Comparison of ENCODE assay signal across 7 mouse cellular contexts in the genomic region with DNA sequence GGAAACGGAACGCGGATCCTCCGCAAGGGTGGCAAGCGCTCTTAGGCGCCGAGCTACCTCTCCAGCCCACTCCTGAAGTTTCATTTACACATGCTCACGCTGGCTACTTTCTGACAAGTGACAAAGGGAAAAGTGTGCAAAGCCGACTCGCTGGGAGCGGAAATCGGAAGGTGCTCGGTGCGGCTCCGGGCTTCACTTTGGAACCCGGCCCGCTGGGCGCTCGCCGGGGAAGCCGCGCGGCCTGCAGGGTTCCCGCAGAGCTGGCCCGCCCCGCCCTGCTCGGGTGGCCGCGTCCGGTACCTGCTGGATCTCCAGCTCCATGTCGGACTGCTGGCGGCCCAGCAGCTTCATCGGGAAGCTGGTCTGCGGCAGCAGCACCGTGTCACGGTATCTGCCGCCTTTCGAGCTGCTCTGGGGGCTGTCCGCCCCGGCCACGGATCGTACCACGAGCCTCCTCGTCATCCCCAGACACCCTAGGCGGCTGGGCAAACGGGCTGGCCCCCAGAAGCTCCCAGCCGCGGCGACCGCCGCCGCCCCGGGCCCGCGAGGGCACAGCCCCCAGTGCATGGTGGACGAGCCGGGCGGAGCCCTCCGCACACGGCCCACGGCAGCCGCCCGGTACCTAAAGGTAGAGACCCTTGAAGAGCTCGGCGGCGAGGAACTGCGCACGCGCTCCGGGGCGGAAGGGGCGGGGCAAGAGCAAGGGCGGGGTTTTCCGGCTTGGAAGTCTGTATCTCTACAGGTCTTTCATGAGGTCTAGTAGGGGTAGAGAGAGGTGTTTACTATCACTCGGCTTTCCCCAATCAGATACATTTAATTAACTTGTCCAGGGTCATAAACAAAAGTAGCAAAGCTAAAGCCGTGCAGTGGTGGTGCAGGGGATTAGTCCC. TPM values are rescaled to one million over a fixed set of nuclear protein-coding genes. Genes with fewer than 3 reads are reported as not detected.
DNase-seq lines count a peak whose midpoint lies in the region; ATAC-seq lines count a peak whose summit lies in the region.

A gene (minus strand): TSS at position 676 of the 890 bp plus-strand sequence.

- peak; percentile 94 to 95 for DNase-seq in adrenal gland, adult 18-20 months (ENCODE audit: low spot score in 2 of 2)
- DNase-seq in embryo, embryonic 11 days = peak; percentile 93
- peak; percentile 85 to 91 for DNase-seq in gastrocnemius, postnatal 36 days
- peak; percentile 90 to 91 for DNase-seq in left cerebral cortex, postnatal 36 days (ENCODE audit: low spot score in 2 of 2)
- DNase-seq in midbrain, embryonic 11.5 days (ENCODE audit: low spot score, missing footprints) = peak; percentile 100
- peak; percentile 73 for DNase-seq in skeletal muscle tissue, adult 2 months (ENCODE audit: low read depth, low spot score)

- peak within 1 kb of the TSS; percentile 97 for H3K9ac ChIP-seq in intestine, embryonic 16.5 days (ENCODE audit: low read depth, low read length)
- peak within 1 kb of the TSS; percentile 91 for H3K9ac ChIP-seq in midbrain, embryonic 11.5 days (ENCODE audit: low read length)

- H3K27me3 ChIP-seq in intestine, embryonic 16.5 days (replicated peaks; ENCODE audit: control insufficient read depth, insufficient read depth, low read length) = no peaks in the 10 kb centered on the region
- H3K27me3 ChIP-seq in midbrain, embryonic 11.5 days (ENCODE audit: control insufficient read depth, insufficient read depth, low read length) = no peaks in the 10 kb centered on the region

- H3K36me3 ChIP-seq in intestine, embryonic 16.5 days (ENCODE audit: control insufficient read depth, insufficient read depth, low read length) = peaks cover 13% of the 10 kb centered on the region
- H3K36me3 ChIP-seq in midbrain, embryonic 11.5 days (ENCODE audit: control insufficient read depth, insufficient read depth, low read length) = peaks cover 3% of the 10 kb centered on the region; the same call in 1 of the 2 replicates

- WGBS in intestine, embryonic 16.5 days = under 1% methylated on average over 76 of the region's 76 CpGs
- 1% methylated on average over 75 of the region's 76 CpGs for WGBS in midbrain, embryonic 11.5 days

- H3K9me3 ChIP-seq in intestine, embryonic 16.5 days (ENCODE audit: control insufficient read depth, low read length) = no peaks in the 10 kb centered on the region
- H3K9me3 ChIP-seq in midbrain, embryonic 11.5 days (ENCODE audit: control insufficient read depth, low read length) = no peaks in the 10 kb centered on the region

- ATAC-seq in intestine, embryonic 16.5 days = peak; percentile 85
- peak; percentile 87 for ATAC-seq in midbrain, embryonic 11.5 days (ENCODE audit: low FRiP score)

- H3K4me2 ChIP-seq in intestine, embryonic 16.5 days (ENCODE audit: low read depth, low read length) = peak within 1 kb of the TSS; percentile 74
- H3K4me2 ChIP-seq in midbrain, embryonic 11.5 days = peak within 1 kb of the TSS; percentile 50

- H3K4me1 ChIP-seq in intestine, embryonic 16.5 days (ENCODE audit: control insufficient read depth, insufficient read depth, low read length) = peaks cover 5% of the 10 kb centered on the region; the same call in 1 of the 2 replicates
- H3K4me1 ChIP-seq in midbrain, embryonic 11.5 days (ENCODE audit: control insufficient read depth, insufficient read depth, low read length) = peaks cover 17% of the 10 kb centered on the region

- H3K27ac ChIP-seq in intestine, embryonic 16.5 days (ENCODE audit: low read length) = peak within 1 kb of the TSS; percentile 98
- H3K27ac ChIP-seq in midbrain, embryonic 11.5 days (ENCODE audit: low read depth, low read length) = peak within 1 kb of the TSS; percentile 73

- intact Hi-C loops in gastrocnemius, postnatal 36 days (cut with DNase I) = no loop called here
- intact Hi-C loops in left cerebral cortex, postnatal 36 days (cut with DNase I) = no loop called here

- peak within 1 kb of the TSS; percentile 98 for H3K4me3 ChIP-seq in intestine, embryonic 16.5 days (ENCODE audit: low read length)
- H3K4me3 ChIP-seq in midbrain, embryonic 11.5 days (ENCODE audit: low read depth, low read length) = peak within 1 kb of the TSS; percentile 95

RNA-seq across cellular contexts. Expression of the gene that starts here (rescaled TPM):
- total RNA-seq in adrenal gland, adult 18-20 months (2021) = 10 to 100 TPM; 80.4 to 92.5 TPM
- 10 to 100 TPM; 36.6 to 38.9 TPM for total RNA-seq in gastrocnemius, postnatal 36 days (2021)
- 86.6 and 109 TPM in 2 replicates for polyA plus RNA-seq in intestine, embryonic 16.5 days (2015; fragmentation: Nextera tagmentation; extraction: Ambion mirVana)
- total RNA-seq in left cerebral cortex, postnatal 36 days (2021) = 10 to 100 TPM; 31.4 to 33.4 TPM
- 24.3 and 26.3 TPM in 2 replicates for polyA plus RNA-seq in midbrain, embryonic 11.5 days (2014; fragmentation: Nextera tagmentation; extraction: Ambion mirVana)

Comparison
In these comparisons a context has a peak if more than half of its experiments do, and no peak if none do; other contexts are left out.
1. Peak in every context shown above with its lines: DNase-seq, ATAC-seq, H3K4me3 ChIP-seq and H3K27ac ChIP-seq.